Mouse (Mus musculus) forebrain, embryonic 12.5 days (tissue): Measurements from ENCODE around the gene Mfn2. TPM values are rescaled to one million over a fixed set of nuclear protein-coding genes. Genes with fewer than 3 reads are reported as not detected.
"Not testable (repeated sequence)": the region's sequence is repeated elsewhere in the genome, so short reads cannot be mapped to it uniquely, and the experiment has no call there.

Source experiments
- ATAC-seq: fragments of 200-750 bp; cut with Nextera tagmentation; 2 replicates; pipeline ENCODE4 v1.8.0; 2017; ENCODE audit warnings: moderate TSS enrichment; ENCODE audit not compliant: low FRiP score
- H3K27ac ChIP-seq: fragments of 300-500 bp; sonication (generic); 2 replicates; pipeline ENCODE4 v1.5.1; 2016; ENCODE audit warnings: mild to moderate bottlenecking
- H3K27me3 ChIP-seq: fragments of 300-500 bp; sonication (generic); 2 replicates; pipeline ENCODE4 v1.6.1; 2016; ENCODE audit warnings: mild to moderate bottlenecking
- H3K36me3 ChIP-seq: fragments of 300-500 bp; sonication (generic); replicated peaks from 2 replicates; pipeline ENCODE4 v1.6.1; 2016; ENCODE audit warnings: mild to moderate bottlenecking
- H3K4me1 ChIP-seq: fragments of 300-500 bp; sonication (generic); 2 replicates; pipeline ENCODE4 v1.6.1; 2016
- H3K4me2 ChIP-seq: fragments of 300-500 bp; sonication (generic); 2 replicates; pipeline ENCODE4 v1.6.1; 2016; ENCODE audit warnings: mild to moderate bottlenecking, moderate library complexity
- H3K4me3 ChIP-seq: fragments of 300-500 bp; sonication (generic); replicated peaks from 2 replicates; pipeline ENCODE4 v1.5.1; 2016; ENCODE audit warnings: mild to moderate bottlenecking
- H3K9ac ChIP-seq: fragments of 300-500 bp; sonication (generic); 2 replicates; pipeline ENCODE4 v1.6.1; 2016; ENCODE audit warnings: mild to moderate bottlenecking
- H3K9me3 ChIP-seq: fragments of 300-500 bp; sonication (generic); 2 replicates; pipeline ENCODE4 v1.6.1; 2016
- WGBS: fragments of 180-500 bp; shearing (Covaris S2); methylation state at CpG from one replicate; pipeline ENCODE4 v1.1.7; 2016; 5-methylcytosine and 5-hydroxymethylcytosine counted together
- polyA plus RNA-seq: library from polyadenylated mRNA; unstranded; fragments of >200 nt; fragmentation: Nextera tagmentation; extraction: Ambion mirVana; gene quantifications from 2 replicates; pipeline ENCODE4 v1.2.1, GENCODE M21; 2016

Gene Mfn2
- polyA plus RNA-seq, 1 experiment from 2014 or later: 61.2 TPM

DNA sequence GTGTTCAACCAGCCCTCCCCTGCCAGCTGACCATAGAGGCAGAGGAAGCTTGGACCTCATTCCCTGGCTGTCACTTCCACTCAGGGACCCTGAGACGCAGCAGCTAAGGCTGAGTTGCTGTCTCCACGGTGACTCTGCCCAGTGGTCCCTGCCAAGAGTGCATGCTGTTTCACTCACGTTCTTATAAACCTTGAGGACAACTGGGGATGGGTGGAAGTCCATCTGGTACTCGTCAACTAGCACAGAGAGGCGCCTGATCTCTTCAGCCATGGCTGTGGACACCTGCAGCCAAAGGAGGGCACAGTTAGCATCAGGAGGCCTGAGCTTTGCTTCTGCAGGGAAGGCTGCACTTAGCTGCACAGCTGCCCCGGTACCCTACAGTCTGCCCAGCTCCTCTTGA is 21.5 kb downstream of the Mfn2 start:
- peaks cover 93% of the 10 kb centered on the region for H3K36me3 ChIP-seq
- no peak overlapping the region for H3K4me2 ChIP-seq
- WGBS: 87% methylated on average over 6 of the region's 6 CpGs
- no peaks in the 10 kb centered on the region for H3K27me3 ChIP-seq
- H3K9ac ChIP-seq: no peak overlapping the region
- H3K27ac ChIP-seq: no peak overlapping the region
- ATAC-seq: no peak
- H3K4me3 ChIP-seq: no peak overlapping the region
- H3K9me3 ChIP-seq: no peaks in the 10 kb centered on the region
- H3K4me1 ChIP-seq: no peaks in the 10 kb centered on the region

DNA sequence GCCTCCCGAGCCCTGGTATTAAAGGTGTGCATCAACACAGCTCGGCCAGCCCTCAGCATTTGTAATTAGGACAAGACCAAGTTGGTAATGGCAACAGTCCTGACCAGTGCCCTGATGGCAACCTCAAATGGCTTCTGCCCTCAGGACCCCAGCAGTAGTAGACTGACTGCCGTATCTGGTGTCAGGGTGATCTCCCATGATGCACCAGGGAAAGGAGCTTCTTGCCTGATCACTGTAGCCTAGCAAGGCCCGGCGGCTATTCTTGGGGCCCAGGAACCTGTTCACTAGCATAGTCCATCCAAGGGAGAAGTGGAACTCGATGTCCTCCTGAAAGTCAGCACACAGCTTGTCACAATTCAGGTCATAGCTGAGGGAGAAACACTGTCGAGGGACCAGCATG is 22.7 kb downstream of the Mfn2 start:
- Histone ChIP-seq H3K4me3 (no peak overlapping the region), H3K27me3 (no peaks in the 10 kb centered on the region), H3K4me2 (no peak overlapping the region), H3K9me3 (no peaks in the 10 kb centered on the region), H3K9ac (no peak overlapping the region), H3K36me3 (peaks cover 91% of the 10 kb centered on the region), H3K4me1 (no peaks in the 10 kb centered on the region), H3K27ac (no peak overlapping the region)
- 94% methylated on average over 7 of the region's 7 CpGs for WGBS
- no peak for ATAC-seq

DNA sequence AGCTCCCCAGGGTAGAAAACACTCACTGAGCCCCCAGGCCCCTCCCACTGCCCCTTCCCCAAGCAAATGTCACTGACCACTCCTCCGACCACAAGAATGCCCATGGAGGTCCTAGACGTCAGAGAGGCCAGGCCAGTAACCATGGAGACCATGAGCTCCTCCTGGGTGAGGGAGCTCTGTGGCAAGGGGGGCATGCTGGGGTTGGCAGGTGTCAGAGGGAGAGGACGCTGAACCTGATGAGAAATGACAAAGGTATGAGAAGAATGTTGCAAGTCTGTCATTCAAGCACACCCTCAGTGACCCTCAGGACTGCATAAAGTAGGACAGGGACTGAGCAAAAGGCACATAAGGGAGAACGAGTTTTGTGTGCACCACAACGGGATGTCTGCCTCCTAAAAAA is 24.6 kb downstream of the Mfn2 start:
- 69% methylated on average over 5 of the region's 5 CpGs for WGBS
- Histone ChIP-seq H3K4me3 (no peak overlapping the region), H3K36me3 (peaks cover 92% of the 10 kb centered on the region), H3K9me3 (no peaks in the 10 kb centered on the region), H3K4me1 (no peaks in the 10 kb centered on the region), H3K27me3 (no peaks in the 10 kb centered on the region), H3K9ac (no peak overlapping the region), H3K4me2 (no peak overlapping the region), H3K27ac (no peak overlapping the region)
- no peak for ATAC-seq

- Histone ChIP-seq H3K4me2 (no peak overlapping the region), H3K4me3 (no peak overlapping the region), H3K27ac (no peak overlapping the region), H3K4me1 (no peaks in the 10 kb centered on the region), H3K36me3 (peaks cover 93% of the 10 kb centered on the region), H3K9me3 (no peaks in the 10 kb centered on the region), H3K9ac (no peak overlapping the region), H3K27me3 (no peaks in the 10 kb centered on the region)
- ATAC-seq: no peak
- 74% methylated on average over 2 of the region's 2 CpGs for WGBS
Measured at GRCm38 (mm10) chr4:147879456-147879855, 25.0 kb downstream of the Mfn2 start.

DNA sequence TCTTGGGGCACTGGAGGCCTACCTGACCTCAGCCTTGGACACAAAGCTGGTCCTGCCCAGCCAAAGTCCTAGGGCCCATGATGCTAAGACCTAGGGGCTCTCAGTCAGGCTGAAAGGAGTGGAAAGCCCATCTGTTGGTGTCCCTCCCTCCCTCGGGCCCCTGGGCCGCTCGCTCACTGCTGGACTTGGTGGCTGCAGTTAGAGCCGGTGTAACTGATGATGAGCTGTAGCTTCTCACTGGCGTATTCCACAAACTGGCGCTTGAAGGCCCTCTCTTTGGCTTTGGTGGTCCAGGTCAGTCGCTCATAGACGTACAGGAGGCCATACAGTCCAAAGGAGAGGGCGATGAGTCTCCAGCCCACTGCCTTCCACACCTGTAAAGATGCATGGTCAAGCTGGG is 26.0 kb downstream of the Mfn2 start:
- H3K27me3 ChIP-seq: no peaks in the 10 kb centered on the region
- H3K9me3 ChIP-seq: no peaks in the 10 kb centered on the region
- peaks cover 94% of the 10 kb centered on the region for H3K36me3 ChIP-seq
- 94% methylated on average over 9 of the region's 9 CpGs for WGBS
- H3K9ac ChIP-seq: no peak overlapping the region
- no peak overlapping the region for H3K4me3 ChIP-seq
- H3K27ac ChIP-seq: no peak overlapping the region
- H3K4me2 ChIP-seq: no peak overlapping the region
- no peaks in the 10 kb centered on the region for H3K4me1 ChIP-seq
- no peak for ATAC-seq

- Histone ChIP-seq H3K36me3 (peaks cover 89% of the 10 kb centered on the region), H3K4me3 (no peak overlapping the region), H3K27ac (no peak overlapping the region), H3K4me2 (no peak overlapping the region), H3K9ac (no peak overlapping the region), H3K27me3 (no peaks in the 10 kb centered on the region), H3K4me1 (no peaks in the 10 kb centered on the region), H3K9me3 (no peaks in the 10 kb centered on the region)
- WGBS: 91% methylated on average over 4 of the region's 4 CpGs
- no peak for ATAC-seq
Measured at GRCm38 (mm10) chr4:147875852-147876575, 28.5 kb downstream of the Mfn2 start.

GRCm38 (mm10) chr4:147869238-147869637 is 35.3 kb downstream of the Mfn2 start:
- Histone ChIP-seq H3K4me1 (peaks cover 29% of the 10 kb centered on the region), H3K4me2 (peak overlapping the region; percentile 88), H3K36me3 (peaks cover 45% of the 10 kb centered on the region), H3K27me3 (no peaks in the 10 kb centered on the region), H3K4me3 (peak overlapping the region; percentile 84), H3K9ac (peak overlapping the region; percentile 71), H3K27ac (no peak overlapping the region), H3K9me3 (no peaks in the 10 kb centered on the region)
- no peak for ATAC-seq
- 14% methylated on average over 5 of the region's 5 CpGs for WGBS

- peak; percentile 99 for ATAC-seq
- peaks cover 42% of the 10 kb centered on the region for H3K36me3 ChIP-seq
- H3K27ac ChIP-seq: peak within 1 kb of the TSS; percentile 80
- no peaks in the 10 kb centered on the region for H3K27me3 ChIP-seq
- H3K4me2 ChIP-seq: peak within 1 kb of the TSS; percentile 88
- peaks cover 29% of the 10 kb centered on the region for H3K4me1 ChIP-seq
- under 1% methylated on average over 30 of the region's 30 CpGs for WGBS
- no peaks in the 10 kb centered on the region for H3K9me3 ChIP-seq
- H3K9ac ChIP-seq: peak within 1 kb of the TSS; percentile 83
- H3K4me3 ChIP-seq: peak within 1 kb of the TSS; percentile 84
Measured at GRCm38 (mm10) chr4:147868450-147869031, 36.0 kb downstream of the Mfn2 start, which contains the start of the genes Miip and Fv1. Gene Miip (minus strand): TSS chr4:147868816. Gene Fv1 (plus strand): TSS chr4:147868979.

- Histone ChIP-seq H3K4me3 (peak overlapping the region; percentile 84), H3K27ac (peak overlapping the region; percentile 80), H3K4me2 (peak overlapping the region; percentile 69), H3K9ac (peak overlapping the region; percentile 83), H3K36me3 (peaks cover 42% of the 10 kb centered on the region), H3K9me3 (no peaks in the 10 kb centered on the region), H3K4me1 (peaks cover 29% of the 10 kb centered on the region), H3K27me3 (no peaks in the 10 kb centered on the region)
- WGBS: 7% methylated on average over 22 of the region's 22 CpGs
- ATAC-seq: peak; percentile 1; the same call in 1 of the 2 replicates
Measured at GRCm38 (mm10) chr4:147867563-147868449, 36.7 kb downstream of the Mfn2 start.

DNA sequence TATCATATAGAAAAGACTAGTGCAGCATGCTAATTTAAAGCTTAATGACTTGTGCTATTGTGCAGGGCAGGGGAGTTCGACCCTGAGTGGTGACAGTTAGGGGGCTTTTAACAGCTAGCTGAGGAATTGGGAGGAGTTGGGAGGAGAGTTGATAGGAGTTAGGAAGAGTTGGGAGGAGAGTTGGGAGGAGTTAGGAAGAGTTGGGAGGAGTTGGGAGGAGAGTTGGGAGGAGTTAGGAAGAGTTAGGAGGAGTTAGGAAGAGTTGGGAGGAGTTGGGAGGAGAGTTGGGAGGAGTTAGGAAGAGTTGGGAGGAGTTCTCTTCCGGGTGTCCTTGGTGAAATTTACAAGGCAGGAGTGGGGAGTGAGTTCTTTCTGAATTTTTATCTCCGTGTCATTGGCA is 37.7 kb downstream of the Mfn2 start:
- H3K27ac ChIP-seq, H3K9me3 ChIP-seq, H3K27me3 ChIP-seq, ATAC-seq, H3K9ac ChIP-seq, H3K4me3 ChIP-seq: not testable (repeated sequence)
- WGBS: 55% methylated on average over 3 of the region's 3 CpGs
- H3K4me2 ChIP-seq: peak overlapping the region; percentile 69; the same call in 1 of the 2 replicates
- peaks cover 42% of the 10 kb centered on the region for H3K36me3 ChIP-seq
- H3K4me1 ChIP-seq: peaks cover 29% of the 10 kb centered on the region

DNA sequence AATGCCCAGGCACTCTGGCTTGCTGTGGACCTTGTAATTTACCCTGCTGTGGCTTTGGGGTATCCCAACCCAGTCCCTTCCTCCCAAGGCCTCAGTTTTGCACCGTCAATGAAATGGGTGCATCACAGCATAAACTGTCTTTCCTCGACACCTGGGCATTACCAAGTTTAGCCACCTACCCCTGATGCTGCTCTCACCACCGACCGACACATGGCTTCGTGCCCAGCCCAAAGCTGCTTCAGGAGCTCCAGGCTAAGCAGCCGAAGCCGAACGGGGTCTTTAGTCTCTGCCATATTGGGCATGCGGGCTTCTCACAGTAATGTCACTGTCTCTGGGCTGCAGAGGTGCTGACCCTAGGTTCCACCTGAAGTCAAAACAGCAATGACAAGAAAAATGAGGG is 38.4 kb downstream of the Mfn2 start:
- Histone ChIP-seq H3K27ac (no peak overlapping the region), H3K27me3 (no peaks in the 10 kb centered on the region), H3K4me3 (no peak overlapping the region), H3K36me3 (peaks cover 47% of the 10 kb centered on the region), H3K9ac (no peak overlapping the region), H3K4me1 (peaks cover 29% of the 10 kb centered on the region), H3K4me2 (no peak overlapping the region), H3K9me3 (no peaks in the 10 kb centered on the region)
- WGBS: 98% methylated on average over 9 of the region's 9 CpGs
- ATAC-seq: no peak

GRCm38 (mm10) chr4:147865651-147866050 is 38.9 kb downstream of the Mfn2 start:
- H3K4me2 ChIP-seq: no peak overlapping the region
- H3K9me3 ChIP-seq: no peaks in the 10 kb centered on the region
- no peak overlapping the region for H3K27ac ChIP-seq
- WGBS: 94% methylated on average over 6 of the region's 6 CpGs
- H3K27me3 ChIP-seq: no peaks in the 10 kb centered on the region
- peaks cover 51% of the 10 kb centered on the region for H3K36me3 ChIP-seq
- no peak overlapping the region for H3K9ac ChIP-seq
- no peak overlapping the region for H3K4me3 ChIP-seq
- H3K4me1 ChIP-seq: peaks cover 29% of the 10 kb centered on the region
- ATAC-seq: no peak
